In the genomic region with DNA sequence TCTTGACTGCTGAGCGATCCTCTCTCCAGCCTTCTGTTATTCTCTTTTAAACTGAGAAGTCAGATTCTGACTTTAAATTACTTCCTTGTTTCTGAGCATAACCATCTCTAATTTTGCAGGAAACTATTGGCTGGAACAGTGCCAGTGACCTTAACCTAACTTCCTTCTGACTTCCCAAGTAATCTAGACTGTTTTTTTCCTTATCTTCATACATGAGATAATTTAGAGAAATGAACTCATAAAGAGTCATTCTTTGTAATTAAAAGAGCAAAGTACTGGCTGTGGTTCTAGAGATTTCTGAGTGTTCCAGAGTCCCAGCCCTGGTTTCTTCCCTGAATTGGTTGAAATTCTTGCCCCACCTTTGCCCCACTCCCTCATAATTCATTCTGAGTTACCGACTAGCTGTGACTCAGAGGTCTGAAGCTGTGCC, we compare ENCODE assay signal across 14 mouse cellular contexts. TPM values are rescaled to one million over a fixed set of nuclear protein-coding genes. Genes with fewer than 3 reads are reported as not detected.
DNase-seq lines count a peak whose midpoint lies in the region; ATAC-seq and TF ChIP-seq lines count a peak whose summit lies in the region.
"Had no signal": no experiment of that assay in that cellular context is flagged by ENCODE, and none has a peak within 500 bp of the region (broad histone marks: within the 10 kb centered on the region; RNA-seq: fewer than 3 reads in every experiment).

No protein-coding gene starts in this region.

- no peak overlapping the region for H3K9ac ChIP-seq in midbrain, embryonic 11.5 days (ENCODE audit: low read length)
- H3K9ac ChIP-seq: limb, embryonic 15.5 days had no signal

- H3K27me3 ChIP-seq in kidney, adult 2 months (replicated peaks; ENCODE audit: control insufficient read depth, insufficient read depth, low read length): no peaks in the 10 kb centered on the region
- H3K27me3 ChIP-seq in midbrain, embryonic 11.5 days (ENCODE audit: control insufficient read depth, insufficient read depth, low read length): no peaks in the 10 kb centered on the region
- H3K27me3 ChIP-seq: limb, embryonic 15.5 days had no signal

- peak; percentile 10 to 12 for DNase-seq in heart, postnatal 10 days
- DNase-seq in heart, adult 11 months: no peak
- peak; percentile 26 for DNase-seq in adrenal gland, postnatal 14 days
- peak; percentile 61 for DNase-seq in kidney, adult 2 months
- DNase-seq in mesoderm, embryonic 11.5 days (ENCODE audit: low read depth, low spot score): peak; percentile 36
- DNase-seq in layer of hippocampus, postnatal 14 days (ENCODE audit: low spot score in 2 of 2): no peak
- DNase-seq in midbrain, embryonic 11.5 days (ENCODE audit: low spot score, missing footprints): no peak
- no peak for DNase-seq in lung, adult 2 months
- DNase-seq: cerebellum, adult 2 months; gastrocnemius, postnatal 36 days; layer of hippocampus, postnatal 36 days had no signal

- TF ChIP-seq POLR2A in kidney, adult 2 months (IDR thresholded peaks at IDR 0.05; ENCODE audit: low read depth, low read length): no peak
- TF ChIP-seq POLR2A in lung, adult 2 months (IDR thresholded peaks at IDR 0.05; ENCODE audit: borderline replicate concordance, extremely low read depth, low read depth, low read length): no peak

- intact Hi-C loops in heart, postnatal 10 days (cut with DNase I): no loop called here

- no peak overlapping the region for H3K4me3 ChIP-seq in kidney, adult 2 months (ENCODE audit: insufficient read depth, low read depth, low read length)
- H3K4me3 ChIP-seq in midbrain, embryonic 11.5 days (ENCODE audit: low read depth, low read length): no peak overlapping the region
- H3K4me3 ChIP-seq in lung, adult 2 months (replicated peaks; ENCODE audit: extremely low read depth, low read depth, low read length): no peak overlapping the region
- H3K4me3 ChIP-seq: limb, embryonic 15.5 days had no signal

- no peaks in the 10 kb centered on the region for H3K36me3 ChIP-seq in kidney, adult 2 months (ENCODE audit: control insufficient read depth, insufficient read depth, low read length)
- H3K36me3 ChIP-seq in midbrain, embryonic 11.5 days (ENCODE audit: control insufficient read depth, insufficient read depth, low read length): no peaks in the 10 kb centered on the region
- H3K36me3 ChIP-seq: limb, embryonic 15.5 days had no signal

- no peak for TF ChIP-seq CTCF in kidney, adult 2 months (conservative IDR thresholded peaks at IDR 0.05; ENCODE audit: insufficient read depth, insufficient read length, low read depth, low read length)
- TF ChIP-seq CTCF in lung, adult 2 months (IDR thresholded peaks at IDR 0.05; ENCODE audit: insufficient read depth, low read length): no peak

- H3K9me3 ChIP-seq in midbrain, embryonic 11.5 days (ENCODE audit: control insufficient read depth, low read length): no peaks in the 10 kb centered on the region
- H3K9me3 ChIP-seq: limb, embryonic 15.5 days had no signal

- 25% methylated on average over 2 of the region's 2 CpGs for WGBS in kidney, adult 2 months
- 68% methylated on average over 2 of the region's 2 CpGs for WGBS in midbrain, embryonic 11.5 days
- WGBS in lung, adult 2 months: 27% methylated on average over 2 of the region's 2 CpGs

- H3K4me1 ChIP-seq in kidney, adult 2 months (ENCODE audit: control insufficient read depth, insufficient read depth, low read length): no peaks in the 10 kb centered on the region
- H3K4me1 ChIP-seq in midbrain, embryonic 11.5 days (ENCODE audit: control insufficient read depth, insufficient read depth, low read length): no peaks in the 10 kb centered on the region
- H3K4me1 ChIP-seq in lung, adult 2 months (ENCODE audit: control insufficient read depth, insufficient read depth, low read length): peaks cover 12% of the 10 kb centered on the region

- no peak overlapping the region for H3K27ac ChIP-seq in kidney, adult 2 months (ENCODE audit: insufficient read depth, low read depth, low read length)
- no peak overlapping the region for H3K27ac ChIP-seq in midbrain, embryonic 11.5 days (ENCODE audit: low read depth, low read length)
- H3K27ac ChIP-seq: limb, embryonic 15.5 days had no signal

- no peak for ATAC-seq in midbrain, embryonic 11.5 days (ENCODE audit: low FRiP score)
- ATAC-seq: forebrain, embryonic 16.5 days had no signal

- no peak overlapping the region for H3K4me2 ChIP-seq in midbrain, embryonic 11.5 days
- H3K4me2 ChIP-seq: limb, embryonic 15.5 days had no signal

RNA-seq across cellular contexts. Expression of gene 9130008F23Rik, which starts 6.8 kb away (rescaled TPM):
- under 1 TPM; 0.37 to 0.84 TPM for total RNA-seq in heart, postnatal 10 days (2021)
- 0.63 and 1.1 TPM in 2 replicates for total RNA-seq in adrenal gland, postnatal 14 days (2021)
- 2.9 and 3.7 TPM in 2 replicates for polyA plus RNA-seq in kidney, adult 2 months (2012; rRNA removed)
- total RNA-seq in layer of hippocampus, postnatal 14 days (2021): under 1 TPM in 1 of 2 experiments, not detected in 1; 0.28 TPM
- 0.61 and 0.62 TPM in 2 replicates for polyA plus RNA-seq in midbrain, embryonic 11.5 days (2014; fragmentation: Nextera tagmentation; extraction: Ambion mirVana)
- 3.0 and 4.4 TPM in 2 replicates for polyA plus RNA-seq in lung, adult 2 months (2012; rRNA removed)

RNA-seq across cellular contexts. Expression of gene Glyatl3, which starts 40.6 kb away (rescaled TPM):
- total RNA-seq in heart, postnatal 10 days (2021): not detected
- total RNA-seq in adrenal gland, postnatal 14 days (2021): not detected in 2 replicates
- polyA plus RNA-seq in kidney, adult 2 months (2012; rRNA removed): not detected in 2 replicates
- not detected for total RNA-seq in layer of hippocampus, postnatal 14 days (2021)
- not detected in 2 replicates for polyA plus RNA-seq in midbrain, embryonic 11.5 days (2014; fragmentation: Nextera tagmentation; extraction: Ambion mirVana)
- polyA plus RNA-seq in lung, adult 2 months (2012; rRNA removed): not detected in 2 replicates
- total RNA-seq: gastrocnemius, postnatal 36 days; hematopoietic stem cell, adult 5-6 weeks; layer of hippocampus, postnatal 36 days had no signal
- polyA plus RNA-seq: cerebellum, adult 2 months; forebrain, embryonic 16.5 days; limb, embryonic 15.5 days had no signal

Comparison
In these comparisons a context has a peak if more than half of its experiments do, and no peak if none do; other contexts are left out.
1. DNase-seq: peak in heart, postnatal 10 days (2 of 2), adrenal gland, postnatal 14 days (single experiment), kidney, adult 2 months (single experiment) and mesoderm, embryonic 11.5 days (single experiment); none in heart, adult 11 months (single experiment), layer of hippocampus, postnatal 14 days (0 of 2), midbrain, embryonic 11.5 days (single experiment) and lung, adult 2 months (single experiment).